Mouse (Mus musculus): ENCODE measurements around the gene Foxp1. TPM values are rescaled to one million over a fixed set of nuclear protein-coding genes. Genes with fewer than 3 reads are reported as not detected.
A peak's percentile ranks its signal among the peaks of the same experiment; 100 is the strongest.

Gene Foxp1
- polyA plus RNA-seq, 1 experiment from 2014 or later, result 36.4 TPM

- Histone ChIP-seq H3K4me1 (ENCODE audit: insufficient read depth, low read length) (peaks cover 34% of the 10 kb centered on the region), H3K4me3 (ENCODE audit: low read length) (no peak overlapping the region), H3K27me3 (ENCODE audit: insufficient read depth, low read length) (no peaks in the 10 kb centered on the region), H3K9me3 (ENCODE audit: low read length) (no peaks in the 10 kb centered on the region), H3K27ac (ENCODE audit: low read length) (no peak overlapping the region), H3K4me2 (replicated peaks; ENCODE audit: low read depth, low read length) (no peak overlapping the region), H3K36me3 (ENCODE audit: insufficient read depth, low read length) (no peaks in the 10 kb centered on the region), H3K9ac (replicated peaks; ENCODE audit: low read length) (no peak overlapping the region)
- ATAC-seq (ENCODE audit: low FRiP score, low TSS enrichment), result no peak
- WGBS, result 55% methylated on average over 6 of the region's 6 CpGs
Observed at GRCm38 (mm10) chr6:99207226-99207885, 315.2 kb downstream of the Foxp1 start.

- no peaks in the 10 kb centered on the region for H3K27me3 ChIP-seq (ENCODE audit: insufficient read depth, low read length)
- no peak for ATAC-seq (ENCODE audit: low FRiP score, low TSS enrichment)
- 38% methylated on average over 5 of the region's 5 CpGs for WGBS
- no peak overlapping the region for H3K4me3 ChIP-seq (ENCODE audit: low read length)
- H3K9me3 ChIP-seq (ENCODE audit: low read length), result no peaks in the 10 kb centered on the region
- H3K4me1 ChIP-seq (ENCODE audit: insufficient read depth, low read length), result peaks cover 40% of the 10 kb centered on the region
- no peaks in the 10 kb centered on the region for H3K36me3 ChIP-seq (ENCODE audit: insufficient read depth, low read length)
- no peak overlapping the region for H3K9ac ChIP-seq (replicated peaks; ENCODE audit: low read length)
- no peak overlapping the region for H3K4me2 ChIP-seq (replicated peaks; ENCODE audit: low read depth, low read length)
- peak overlapping the region; percentile 1; the same call in 1 of the 2 replicates for H3K27ac ChIP-seq (ENCODE audit: low read length)
Observed at GRCm38 (mm10) chr6:99206437-99206870, 316.1 kb downstream of the Foxp1 start.

- no peaks in the 10 kb centered on the region for H3K9me3 ChIP-seq (ENCODE audit: low read length)
- peaks cover 47% of the 10 kb centered on the region for H3K4me1 ChIP-seq (ENCODE audit: insufficient read depth, low read length)
- H3K27me3 ChIP-seq (ENCODE audit: insufficient read depth, low read length), result no peaks in the 10 kb centered on the region
- peak overlapping the region; percentile 1; the same call in 1 of the 2 replicates for H3K27ac ChIP-seq (ENCODE audit: low read length)
- no peak overlapping the region for H3K4me2 ChIP-seq (replicated peaks; ENCODE audit: low read depth, low read length)
- ATAC-seq (ENCODE audit: low FRiP score, low TSS enrichment), result no peak
- no peak overlapping the region for H3K4me3 ChIP-seq (ENCODE audit: low read length)
- 23% methylated on average over 13 of the region's 13 CpGs for WGBS
- no peaks in the 10 kb centered on the region for H3K36me3 ChIP-seq (ENCODE audit: insufficient read depth, low read length)
- 0 out of 2 replicates have a peak overlapping the region, but pooled peaks have one; percentile 31 for H3K9ac ChIP-seq (replicated peaks; ENCODE audit: low read length)
Observed at GRCm38 (mm10) chr6:99205587-99206436, 316.7 kb downstream of the Foxp1 start.

- no peak overlapping the region for H3K9ac ChIP-seq (replicated peaks; ENCODE audit: low read length)
- ATAC-seq (ENCODE audit: low FRiP score, low TSS enrichment), result no peak
- H3K27ac ChIP-seq (ENCODE audit: low read length), result no peak overlapping the region
- H3K4me1 ChIP-seq (ENCODE audit: insufficient read depth, low read length), result peaks cover 52% of the 10 kb centered on the region
- no peaks in the 10 kb centered on the region for H3K36me3 ChIP-seq (ENCODE audit: insufficient read depth, low read length)
- no peaks in the 10 kb centered on the region for H3K27me3 ChIP-seq (ENCODE audit: insufficient read depth, low read length)
- H3K9me3 ChIP-seq (ENCODE audit: low read length), result no peaks in the 10 kb centered on the region
- no peak overlapping the region for H3K4me3 ChIP-seq (ENCODE audit: low read length)
- 0 out of 2 replicates have a peak overlapping the region, but pooled peaks have one; percentile 49 for H3K4me2 ChIP-seq (replicated peaks; ENCODE audit: low read depth, low read length)
- WGBS, result 13% methylated on average over 7 of the region's 7 CpGs
Observed at GRCm38 (mm10) chr6:99204780-99205586, 317.5 kb downstream of the Foxp1 start.

DNA sequence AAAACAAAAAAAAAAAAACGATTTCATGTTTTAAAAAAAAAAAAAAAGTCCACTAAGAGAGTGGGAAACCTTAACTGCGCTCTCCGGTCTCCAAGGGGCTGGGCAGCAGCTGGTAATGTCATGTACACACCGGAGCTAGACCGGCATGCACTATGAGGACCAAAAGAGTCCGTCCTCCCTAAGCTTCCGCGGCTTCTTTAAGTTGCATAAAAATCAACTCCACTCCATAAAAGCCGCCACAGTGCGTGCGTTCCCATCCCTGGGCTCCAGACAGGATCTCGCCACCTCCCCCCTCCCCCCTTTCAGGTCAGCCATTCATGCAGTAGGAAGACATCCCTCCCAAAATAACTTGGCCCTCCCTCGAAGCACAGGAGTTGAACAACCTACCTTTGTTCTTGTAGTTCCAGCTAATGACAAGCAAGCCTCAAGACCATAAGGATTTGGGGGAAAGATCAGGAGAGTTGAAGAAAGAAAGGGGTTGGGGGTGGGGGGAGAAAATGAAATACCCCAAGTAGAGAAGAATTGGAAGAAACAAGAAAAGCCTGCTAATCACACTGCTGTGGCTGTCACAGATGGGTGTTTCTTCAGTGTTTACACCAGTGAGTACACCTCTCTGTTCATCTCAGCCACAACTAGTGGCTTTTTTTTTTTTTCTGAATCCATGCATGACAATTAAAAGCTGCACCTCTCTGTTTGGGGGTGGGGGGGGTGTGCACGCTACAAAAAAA, 318.3 kb downstream of the Foxp1 start:
- peak overlapping the region; percentile 27 for H3K4me3 ChIP-seq (ENCODE audit: low read length)
- no peak overlapping the region for H3K9ac ChIP-seq (replicated peaks; ENCODE audit: low read length)
- WGBS, result 2% methylated on average over 14 of the region's 14 CpGs
- no peak overlapping the region for H3K27ac ChIP-seq (ENCODE audit: low read length)
- peaks cover 52% of the 10 kb centered on the region for H3K4me1 ChIP-seq (ENCODE audit: insufficient read depth, low read length)
- no peaks in the 10 kb centered on the region for H3K27me3 ChIP-seq (ENCODE audit: insufficient read depth, low read length)
- no peaks in the 10 kb centered on the region for H3K36me3 ChIP-seq (ENCODE audit: insufficient read depth, low read length)
- no peaks in the 10 kb centered on the region for H3K9me3 ChIP-seq (ENCODE audit: low read length)
- H3K4me2 ChIP-seq (replicated peaks; ENCODE audit: low read depth, low read length), result peak overlapping the region; percentile 49
- ATAC-seq (ENCODE audit: low FRiP score, low TSS enrichment), result no peak; the same call in 1 of the 2 replicates

- ATAC-seq (ENCODE audit: low FRiP score, low TSS enrichment), result no peak
- Histone ChIP-seq H3K4me3 (ENCODE audit: low read length) (no peak overlapping the region), H3K36me3 (ENCODE audit: insufficient read depth, low read length) (no peaks in the 10 kb centered on the region), H3K27ac (ENCODE audit: low read length) (no peak overlapping the region), H3K27me3 (ENCODE audit: insufficient read depth, low read length) (no peaks in the 10 kb centered on the region), H3K4me1 (ENCODE audit: insufficient read depth, low read length) (peaks cover 52% of the 10 kb centered on the region), H3K9ac (replicated peaks; ENCODE audit: low read length) (no peak overlapping the region), H3K4me2 (replicated peaks; ENCODE audit: low read depth, low read length) (no peak overlapping the region), H3K9me3 (ENCODE audit: low read length) (no peaks in the 10 kb centered on the region)
- WGBS, result 48% methylated on average over 11 of the region's 11 CpGs
Observed at GRCm38 (mm10) chr6:99203231-99203630, 319.3 kb downstream of the Foxp1 start.

- Histone ChIP-seq H3K27ac (ENCODE audit: low read length) (no peak overlapping the region), H3K36me3 (ENCODE audit: insufficient read depth, low read length) (no peaks in the 10 kb centered on the region), H3K27me3 (ENCODE audit: insufficient read depth, low read length) (no peaks in the 10 kb centered on the region), H3K4me1 (ENCODE audit: insufficient read depth, low read length) (peaks cover 52% of the 10 kb centered on the region), H3K4me3 (ENCODE audit: low read length) (no peak overlapping the region), H3K9ac (replicated peaks; ENCODE audit: low read length) (no peak overlapping the region), H3K4me2 (replicated peaks; ENCODE audit: low read depth, low read length) (no peak overlapping the region), H3K9me3 (ENCODE audit: low read length) (no peaks in the 10 kb centered on the region)
- 86% methylated on average over 4 of the region's 4 CpGs for WGBS
- ATAC-seq (ENCODE audit: low FRiP score, low TSS enrichment), result no peak
Observed at GRCm38 (mm10) chr6:99202781-99203180, 319.7 kb downstream of the Foxp1 start.

GRCm38 (mm10) chr6:99201271-99201705, 321.2 kb downstream of the Foxp1 start:
- ATAC-seq (ENCODE audit: low FRiP score, low TSS enrichment), result no peak
- Histone ChIP-seq H3K4me3 (ENCODE audit: low read length) (no peak overlapping the region), H3K27me3 (ENCODE audit: insufficient read depth, low read length) (no peaks in the 10 kb centered on the region), H3K4me1 (ENCODE audit: insufficient read depth, low read length) (peaks cover 49% of the 10 kb centered on the region), H3K9me3 (ENCODE audit: low read length) (no peaks in the 10 kb centered on the region), H3K4me2 (replicated peaks; ENCODE audit: low read depth, low read length) (no peak overlapping the region), H3K36me3 (ENCODE audit: insufficient read depth, low read length) (no peaks in the 10 kb centered on the region), H3K9ac (replicated peaks; ENCODE audit: low read length) (0 out of 2 replicates have a peak overlapping the region, but pooled peaks have one; percentile 35), H3K27ac (ENCODE audit: low read length) (no peak overlapping the region)
- WGBS, result 9% methylated on average over 4 of the region's 4 CpGs

- Histone ChIP-seq H3K9me3 (ENCODE audit: low read length) (no peaks in the 10 kb centered on the region), H3K36me3 (ENCODE audit: insufficient read depth, low read length) (no peaks in the 10 kb centered on the region), H3K27me3 (ENCODE audit: insufficient read depth, low read length) (no peaks in the 10 kb centered on the region), H3K4me1 (ENCODE audit: insufficient read depth, low read length) (peaks cover 42% of the 10 kb centered on the region), H3K4me2 (replicated peaks; ENCODE audit: low read depth, low read length) (no peak overlapping the region), H3K27ac (ENCODE audit: low read length) (no peak overlapping the region), H3K9ac (replicated peaks; ENCODE audit: low read length) (no peak overlapping the region), H3K4me3 (ENCODE audit: low read length) (no peak overlapping the region)
- ATAC-seq (ENCODE audit: low FRiP score, low TSS enrichment), result no peak
- 12% methylated on average over 11 of the region's 11 CpGs for WGBS
Observed at GRCm38 (mm10) chr6:99200656-99201055, 321.9 kb downstream of the Foxp1 start.

All from kidney, embryonic 16.5 days (tissue).